Mouse (Mus musculus) erythroblast, embryonic 14.5 days (primary cell): Measurements from ENCODE around the gene Astn1. TPM values are rescaled to one million over a fixed set of nuclear protein-coding genes. Genes with fewer than 3 reads are reported as not detected.

Experiments used
- H3K27me3 ChIP-seq: 2 replicates; pipeline ENCODE4 v1.6.1; 2012; ENCODE audit warnings: inconsistent platforms; ENCODE audit not compliant: control insufficient read depth
- H3K36me3 ChIP-seq: 2 replicates; pipeline ENCODE4 v1.6.1; 2012; ENCODE audit warnings: mild to moderate bottlenecking, inconsistent platforms; ENCODE audit not compliant: control insufficient read depth
- H3K4me1 ChIP-seq: 2 replicates; pipeline ENCODE4 v1.6.1; 2012; ENCODE audit warnings: inconsistent platforms; ENCODE audit not compliant: control insufficient read depth
- H3K4me3 ChIP-seq: replicated peaks from 2 replicates; pipeline ENCODE3; 2012; ENCODE audit warnings: moderate library complexity, mild to moderate bottlenecking, inconsistent platforms
- H3K9me3 ChIP-seq: 2 replicates; pipeline ENCODE4 v1.6.1; 2012; ENCODE audit warnings: low read length, inconsistent platforms, mixed read lengths; ENCODE audit not compliant: control insufficient read depth
- GATA1 ChIP-seq: IDR thresholded peaks from 2 replicates; pipeline ENCODE4 v1.6.1; 2012; ENCODE audit warnings: low read length, inconsistent platforms, mixed read lengths
- TAL1 ChIP-seq: IDR thresholded peaks from 3 replicates; pipeline ENCODE4 v1.6.1; 2012; ENCODE audit warnings: low read length, inconsistent platforms, mixed read lengths
- polyA plus RNA-seq: library from polyadenylated mRNA; stranded (reverse); fragments of >175 nt; gene quantifications from 2 replicates; pipeline ENCODE4 v1.2.3, GENCODE M21; 2012

The Astn1 gene
- polyA plus RNA-seq, 1 experiment: under 0.01 TPM

- no peaks in the 10 kb centered on the region for H3K27me3 ChIP-seq
- no peaks in the 10 kb centered on the region for H3K36me3 ChIP-seq
- TF ChIP-seq TAL1 (no peak), GATA1 (no peak)
- H3K9me3 ChIP-seq: peaks cover 10% of the 10 kb centered on the region
- H3K4me3 ChIP-seq: no peak overlapping the region
- no peaks in the 10 kb centered on the region for H3K4me1 ChIP-seq
These were observed 138.9 kb downstream of the Astn1 start for GRCm38 (mm10) chr1:158501019-158501418.

DNA sequence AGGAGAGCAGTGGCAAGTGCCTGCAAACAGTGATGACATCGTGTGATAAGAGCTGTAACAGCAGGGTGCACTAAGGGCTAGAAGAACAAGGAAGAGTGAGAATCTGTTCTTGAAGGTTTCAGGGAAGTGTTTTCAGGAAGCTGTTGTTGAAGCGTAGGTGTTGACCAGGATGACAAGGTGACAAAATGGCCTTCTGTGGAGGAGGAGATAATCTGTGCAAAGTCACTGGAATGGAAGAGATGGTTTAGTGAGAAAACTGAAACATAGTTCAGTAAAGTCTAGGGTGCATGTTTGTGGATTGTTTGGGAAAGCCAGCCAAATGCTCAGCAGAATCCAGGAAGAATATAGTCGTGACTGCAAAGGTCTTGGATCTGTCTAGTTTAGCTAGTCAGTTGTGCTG is 145.5 kb downstream of the Astn1 start:
- H3K27me3 ChIP-seq: no peaks in the 10 kb centered on the region
- no peak overlapping the region for H3K4me3 ChIP-seq
- no peaks in the 10 kb centered on the region for H3K4me1 ChIP-seq
- TF ChIP-seq TAL1: no peak
- no peak for TF ChIP-seq GATA1
- peaks cover 17% of the 10 kb centered on the region for H3K9me3 ChIP-seq
- H3K36me3 ChIP-seq: no peaks in the 10 kb centered on the region

DNA sequence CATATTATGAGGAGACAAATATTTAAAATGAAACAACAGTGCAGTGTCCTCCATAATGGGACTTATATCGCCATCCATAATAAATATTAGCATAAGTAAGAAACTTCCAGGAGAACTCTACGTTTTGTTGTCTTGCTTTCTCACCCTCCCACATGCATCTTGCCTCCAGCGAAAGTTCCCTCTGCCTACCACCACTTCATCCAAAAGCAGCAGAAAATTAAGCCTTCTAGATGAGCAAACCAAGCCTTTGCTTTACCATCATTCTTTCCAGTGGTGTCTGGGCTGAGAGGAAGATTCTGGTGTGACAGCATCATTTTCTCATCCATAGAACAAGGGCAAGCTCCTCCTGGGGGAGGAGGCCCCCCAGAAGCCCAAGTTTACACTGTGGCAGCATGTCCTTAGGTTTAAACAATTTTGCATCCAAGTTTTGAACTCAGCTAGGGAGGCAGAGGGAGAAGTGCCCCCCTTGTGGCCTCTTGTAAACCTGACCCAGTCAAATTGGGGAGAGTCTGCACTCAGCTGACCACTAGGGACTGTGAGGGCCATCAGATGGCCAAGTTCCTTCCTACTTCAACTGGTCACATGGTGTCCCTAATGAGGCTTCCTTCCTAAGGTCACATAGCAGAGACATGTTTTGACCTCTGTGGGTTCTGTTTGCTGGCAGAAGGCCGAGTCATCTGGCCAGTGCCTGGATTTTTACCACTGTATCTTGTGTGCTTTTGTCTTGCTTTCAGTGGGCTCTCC is 147.2 kb downstream of the Astn1 start:
- H3K4me1 ChIP-seq: no peaks in the 10 kb centered on the region
- no peaks in the 10 kb centered on the region for H3K27me3 ChIP-seq
- H3K36me3 ChIP-seq: no peaks in the 10 kb centered on the region
- TF ChIP-seq TAL1 (no peak), GATA1 (no peak)
- H3K9me3 ChIP-seq: peaks cover 24% of the 10 kb centered on the region
- no peak overlapping the region for H3K4me3 ChIP-seq

DNA sequence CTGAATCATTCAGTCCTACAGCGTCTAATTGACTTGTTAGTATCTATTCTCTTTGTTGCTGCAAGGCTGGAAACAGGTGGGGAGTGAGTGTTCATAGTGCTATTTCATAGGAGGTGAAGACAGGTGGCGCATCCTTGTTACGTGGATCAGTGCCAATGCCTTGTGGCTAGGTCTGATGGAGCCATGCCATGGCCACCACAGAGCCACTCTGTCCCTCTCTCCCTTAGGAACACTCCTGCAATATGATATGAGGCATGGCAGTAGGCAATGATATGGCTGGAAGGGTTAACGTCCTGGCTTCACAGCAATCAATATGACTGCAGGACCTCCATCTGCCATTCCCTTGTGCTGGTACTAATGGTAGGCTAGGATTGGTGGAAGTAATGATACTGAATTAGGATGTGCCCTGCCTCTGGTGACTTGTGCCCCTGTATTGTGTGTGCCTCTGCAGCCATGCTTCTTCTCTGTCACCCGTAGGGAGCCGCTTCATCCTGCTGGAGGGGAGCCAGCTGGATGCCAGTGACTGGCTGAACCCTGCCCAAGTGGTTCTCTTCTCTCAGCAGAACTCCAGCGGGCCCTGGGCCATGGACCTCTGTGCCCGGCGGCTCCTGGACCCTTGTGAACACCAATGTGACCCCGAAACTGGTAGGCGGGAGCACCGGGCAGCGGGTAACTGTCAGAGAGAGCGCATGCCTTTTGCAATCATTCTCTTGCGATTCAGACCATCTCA is 148.6 kb downstream of the Astn1 start:
- Histone ChIP-seq H3K4me3 (no peak overlapping the region), H3K4me1 (no peaks in the 10 kb centered on the region), H3K9me3 (peaks cover 21% of the 10 kb centered on the region), H3K36me3 (no peaks in the 10 kb centered on the region), H3K27me3 (no peaks in the 10 kb centered on the region)
- no peak for TF ChIP-seq TAL1
- TF ChIP-seq GATA1: no peak

GRCm38 (mm10) chr1:158512089-158512488 is 150.0 kb downstream of the Astn1 start:
- no peaks in the 10 kb centered on the region for H3K27me3 ChIP-seq
- no peaks in the 10 kb centered on the region for H3K4me1 ChIP-seq
- no peaks in the 10 kb centered on the region for H3K36me3 ChIP-seq
- peaks cover 23% of the 10 kb centered on the region for H3K9me3 ChIP-seq
- TF ChIP-seq TAL1: no peak
- TF ChIP-seq GATA1: no peak
- no peak overlapping the region for H3K4me3 ChIP-seq

DNA sequence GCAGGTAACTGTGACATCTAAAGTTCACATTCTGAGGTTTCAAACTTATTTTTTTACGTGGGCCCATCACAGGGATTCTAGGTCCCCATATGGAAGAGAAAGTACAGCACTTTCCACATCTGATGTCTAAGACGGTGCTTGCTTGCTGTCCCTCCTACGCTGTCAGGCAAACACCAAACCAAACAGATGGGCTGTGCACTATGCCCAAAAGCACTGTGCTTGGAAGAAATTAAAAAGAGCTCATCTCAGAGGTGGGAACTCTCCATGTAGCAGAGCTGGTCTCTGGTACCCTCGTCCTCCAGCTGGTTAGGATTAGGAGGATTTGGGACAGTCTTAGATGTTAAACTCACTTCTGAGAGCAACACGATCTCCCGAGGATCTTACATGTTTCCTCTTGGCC is 150.6 kb downstream of the Astn1 start:
- H3K36me3 ChIP-seq: no peaks in the 10 kb centered on the region
- H3K4me1 ChIP-seq: no peaks in the 10 kb centered on the region
- TF ChIP-seq TAL1: no peak
- TF ChIP-seq GATA1: no peak
- no peak overlapping the region for H3K4me3 ChIP-seq
- H3K9me3 ChIP-seq: peaks cover 23% of the 10 kb centered on the region
- H3K27me3 ChIP-seq: no peaks in the 10 kb centered on the region

DNA sequence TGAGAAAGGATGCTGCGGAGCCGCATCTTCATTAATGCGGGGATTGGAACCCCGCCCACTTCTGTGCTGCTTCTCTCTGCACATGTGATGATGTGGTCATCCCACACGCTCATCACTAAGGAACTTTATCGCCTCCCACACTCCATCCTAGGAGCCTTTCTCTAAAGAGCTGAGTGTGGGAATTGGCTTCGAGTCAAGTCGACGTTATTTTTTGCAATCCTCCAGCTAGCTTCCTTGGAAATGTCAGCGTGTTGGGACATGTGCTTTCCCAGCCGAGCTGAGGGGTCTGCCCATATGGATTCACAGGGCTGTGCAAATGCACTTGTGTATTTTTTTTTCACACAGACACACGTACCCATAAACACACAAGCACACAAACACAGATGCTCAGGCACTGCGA is 151.5 kb downstream of the Astn1 start:
- Histone ChIP-seq H3K4me1 (no peaks in the 10 kb centered on the region), H3K36me3 (no peaks in the 10 kb centered on the region), H3K9me3 (peaks cover 23% of the 10 kb centered on the region), H3K4me3 (no peak overlapping the region), H3K27me3 (no peaks in the 10 kb centered on the region)
- TF ChIP-seq TAL1 (no peak), GATA1 (no peak)

DNA sequence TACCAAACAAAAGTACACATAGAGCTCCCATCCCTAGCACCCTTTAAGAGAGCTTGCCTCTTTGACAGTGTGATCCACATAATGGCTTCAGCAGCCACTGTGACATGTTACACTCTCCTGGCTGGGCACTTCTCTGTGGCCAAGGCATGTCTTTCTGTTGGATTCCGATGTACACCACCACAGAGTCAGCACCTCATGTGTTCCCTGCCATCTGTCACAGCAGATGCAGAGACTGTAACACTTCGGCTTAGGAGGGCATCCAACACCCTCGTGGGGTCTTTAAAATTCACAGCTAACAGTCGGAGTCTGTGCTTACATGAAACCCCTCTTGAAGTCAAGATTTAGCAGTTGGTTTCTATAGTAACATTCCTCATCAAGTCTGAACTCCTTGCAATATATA is 154.5 kb downstream of the Astn1 start:
- Histone ChIP-seq H3K4me1 (no peaks in the 10 kb centered on the region), H3K4me3 (no peak overlapping the region), H3K36me3 (no peaks in the 10 kb centered on the region), H3K9me3 (peaks cover 9% of the 10 kb centered on the region), H3K27me3 (no peaks in the 10 kb centered on the region)
- TF ChIP-seq TAL1: no peak

DNA sequence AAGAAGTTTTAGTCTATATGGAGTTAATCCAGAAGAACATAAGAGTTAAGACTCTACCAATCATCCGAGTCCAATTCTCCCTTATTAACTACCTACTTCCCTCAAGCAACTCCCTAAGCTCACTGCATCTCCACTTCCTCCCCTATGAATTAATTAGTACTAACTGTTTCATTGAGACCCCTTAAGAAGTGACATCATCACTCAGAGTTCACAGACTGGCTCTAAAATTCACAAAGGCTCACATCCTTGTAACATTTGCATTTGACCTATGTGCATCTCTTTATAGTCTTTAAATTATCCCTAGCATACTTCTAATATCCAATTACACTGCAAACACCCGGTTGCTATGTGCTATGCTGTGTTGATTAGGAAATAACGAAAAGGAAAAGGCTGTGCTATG is 174.1 kb downstream of the Astn1 start:
- Histone ChIP-seq H3K27me3 (no peaks in the 10 kb centered on the region), H3K4me3 (no peak overlapping the region), H3K36me3 (no peaks in the 10 kb centered on the region), H3K9me3 (no peaks in the 10 kb centered on the region), H3K4me1 (no peaks in the 10 kb centered on the region)
- no peak for TF ChIP-seq TAL1
- no peak for TF ChIP-seq GATA1

DNA sequence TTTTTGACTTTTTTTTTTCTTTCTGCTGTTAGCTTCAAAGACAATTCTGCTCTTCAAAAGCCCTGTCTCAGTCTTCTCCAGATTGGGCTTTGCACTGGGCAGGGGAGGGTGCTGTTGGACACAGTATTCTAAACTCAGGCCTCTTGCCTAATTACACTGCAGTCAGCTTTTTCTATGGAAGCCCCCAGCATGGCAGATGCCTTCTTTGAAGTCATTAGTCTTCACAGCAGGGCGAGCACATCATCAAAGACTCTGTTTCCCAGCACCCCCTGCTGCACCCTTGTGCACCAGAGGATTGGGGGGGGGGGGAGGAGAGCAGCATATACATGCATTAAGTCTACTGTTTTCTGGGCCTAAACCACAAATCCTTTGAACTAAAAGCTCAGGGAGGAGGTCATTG is 174.8 kb downstream of the Astn1 start:
- TF ChIP-seq TAL1: no peak
- no peak for TF ChIP-seq GATA1
- H3K4me1 ChIP-seq: no peaks in the 10 kb centered on the region

More for the DNA sequence above, 174.8 kb downstream of the Astn1 start:
- no peak overlapping the region for H3K4me3 ChIP-seq
- H3K36me3 ChIP-seq: no peaks in the 10 kb centered on the region
- no peaks in the 10 kb centered on the region for H3K9me3 ChIP-seq
- no peaks in the 10 kb centered on the region for H3K27me3 ChIP-seq
